Mouse (Mus musculus) large intestine, adult 2 months (tissue): Measurements from ENCODE around the gene Mrm2. TPM values are rescaled to one million over a fixed set of nuclear protein-coding genes. Genes with fewer than 3 reads are reported as not detected.
"Not testable (repeated sequence)": the region's sequence is repeated elsewhere in the genome, so short reads cannot be mapped to it uniquely, and the experiment has no call there.

Experiments
- DNase-seq: peaks from one replicate; pipeline ENCODE4 v3.0.0-alpha.2; 2012; ENCODE audit warnings: low read depth, low spot score
- WGBS: fragments of 180-500 bp; shearing (Covaris S2); methylation state at CpG from one replicate; pipeline ENCODE4 v1.1.7; 2018; 5-methylcytosine and 5-hydroxymethylcytosine counted together
- polyA plus RNA-seq: library from polyadenylated mRNA; depleted of rRNA; stranded (reverse); fragments of >200 nt; gene quantifications from 2 replicates; pipeline ENCODE4 v1.2.3, GENCODE M21; 2012; rRNA removed

Gene Mrm2
- 7.6 and 8.3 TPM in 2 replicates for polyA plus RNA-seq

DNA sequence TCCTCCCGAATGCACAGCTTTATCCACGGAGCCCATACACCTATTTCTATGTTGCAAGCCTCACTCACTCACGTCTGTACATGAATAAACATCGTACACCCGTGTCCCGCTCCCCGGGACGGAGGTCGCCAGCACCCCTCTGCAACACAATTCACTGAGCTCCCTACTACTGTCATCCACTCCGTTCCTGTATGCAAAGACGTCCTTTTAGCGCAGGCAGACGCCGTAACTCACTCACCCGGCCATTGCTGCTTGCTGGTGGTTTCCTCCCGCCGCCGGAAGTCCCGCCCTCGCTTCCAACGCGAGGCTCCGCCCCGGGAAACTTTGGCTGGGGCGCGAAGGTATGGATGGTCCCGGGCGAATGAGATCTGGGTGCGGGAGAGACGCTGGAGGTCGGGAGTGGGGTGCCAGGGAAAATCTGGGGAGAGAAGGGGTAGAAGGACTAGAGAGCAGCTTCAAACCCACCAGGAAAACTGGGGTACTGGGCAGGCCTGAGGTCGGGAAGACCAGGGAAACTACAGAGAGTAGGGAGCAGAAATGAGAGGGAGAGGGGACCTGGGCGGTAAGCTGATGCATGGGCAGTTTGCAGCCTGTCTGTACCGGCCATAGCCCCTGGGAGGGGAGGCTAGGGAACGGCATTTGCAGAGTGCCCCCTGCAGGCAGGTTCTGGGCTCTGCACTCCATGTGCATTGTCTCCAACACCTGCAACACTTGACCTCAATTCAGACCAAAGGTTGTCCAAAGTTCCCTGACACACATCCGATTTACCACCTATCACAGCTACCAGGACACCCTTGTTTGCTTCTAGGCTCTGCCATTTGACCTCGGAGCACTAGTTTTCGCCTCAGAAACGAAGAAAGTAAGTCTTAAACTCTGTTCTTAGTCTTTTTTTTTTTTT lies at the start of gene Mrm2:
Mrm2 (minus strand) TSS at position 284 of the 898 bp plus-strand sequence.
- 1% methylated on average over 39 of the region's 39 CpGs for WGBS
- peak; percentile 51 for DNase-seq

DNA sequence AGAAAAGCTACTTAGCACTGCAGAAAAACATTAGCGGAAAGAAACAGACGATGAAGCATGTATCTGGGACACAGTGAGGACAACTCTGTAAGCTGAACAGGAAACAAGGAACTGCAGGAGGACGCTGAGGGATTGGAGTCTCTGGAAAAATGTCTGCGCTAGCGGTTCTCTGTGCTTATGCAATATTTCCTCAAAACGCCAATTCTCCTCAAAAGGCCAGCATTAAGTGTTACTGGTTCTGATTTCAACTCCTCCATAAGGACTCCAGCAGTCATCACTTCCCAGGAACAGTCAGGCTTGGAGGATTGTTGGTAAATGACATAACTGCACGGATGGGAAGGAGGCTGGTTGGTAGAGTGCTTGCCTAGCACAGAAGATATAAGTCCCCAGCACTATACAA lies 49.5 kb upstream of the Mrm2 start:
- no peak for DNase-seq
- 85% methylated on average over 7 of the region's 7 CpGs for WGBS

DNA sequence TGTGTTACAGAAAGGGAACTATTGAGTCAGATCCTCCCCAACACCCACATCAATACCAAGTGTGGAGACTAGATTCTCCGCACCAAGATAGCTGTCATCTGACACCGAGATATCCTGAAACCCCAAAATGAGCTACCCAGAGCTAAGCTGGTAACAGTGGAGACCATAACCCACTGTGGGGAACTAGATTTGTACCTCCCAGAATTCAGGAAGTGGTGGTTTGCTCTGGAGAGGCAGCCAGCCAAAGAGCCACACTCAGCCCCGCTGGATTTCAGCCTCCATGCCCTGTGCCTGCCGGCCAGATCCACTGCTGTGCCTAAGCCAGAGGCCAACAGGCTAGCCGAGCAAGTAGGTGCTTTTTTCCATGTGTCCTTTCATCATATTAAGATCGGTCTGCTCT lies 47.6 kb upstream of the Mrm2 start:
- WGBS: 82% methylated on average over 6 of the region's 6 CpGs
- DNase-seq: no peak

DNA sequence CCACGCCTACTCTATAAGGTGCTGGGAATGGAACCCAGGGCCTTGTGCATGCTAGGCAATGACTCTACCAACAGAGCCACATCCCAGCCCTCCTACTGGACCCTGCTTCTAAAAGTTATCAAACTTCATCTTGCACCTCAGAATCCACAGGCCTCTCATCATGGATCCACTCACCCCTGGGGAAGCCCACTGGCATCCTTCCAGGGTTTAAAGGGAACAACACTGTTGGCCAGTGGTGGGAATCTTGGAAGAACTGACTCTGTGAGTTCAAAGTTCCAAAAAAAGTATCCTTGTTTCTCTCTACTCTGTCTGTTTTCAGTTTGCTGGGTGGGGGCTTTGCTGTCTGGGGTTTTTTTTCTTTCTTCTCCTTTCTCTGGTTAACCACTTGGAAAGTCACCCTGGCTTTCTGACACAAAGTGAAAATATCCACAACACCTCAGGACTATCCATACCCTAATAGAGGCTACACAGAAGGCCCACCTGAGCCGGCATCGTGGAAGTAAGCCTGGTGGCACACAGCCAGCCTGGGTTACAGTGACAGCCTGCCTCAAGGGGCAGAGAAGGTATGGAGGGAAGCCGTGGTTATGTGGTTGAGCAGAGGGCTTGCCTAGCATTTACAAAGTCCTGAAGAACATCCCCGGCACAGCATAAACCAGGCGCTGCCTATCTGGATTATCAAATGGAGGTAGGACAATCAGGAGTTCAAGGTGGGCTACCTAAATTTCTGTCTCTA lies 46.6 kb upstream of the Mrm2 start:
- DNase-seq: no peak
- WGBS: 78% methylated on average over 6 of the region's 6 CpGs

DNA sequence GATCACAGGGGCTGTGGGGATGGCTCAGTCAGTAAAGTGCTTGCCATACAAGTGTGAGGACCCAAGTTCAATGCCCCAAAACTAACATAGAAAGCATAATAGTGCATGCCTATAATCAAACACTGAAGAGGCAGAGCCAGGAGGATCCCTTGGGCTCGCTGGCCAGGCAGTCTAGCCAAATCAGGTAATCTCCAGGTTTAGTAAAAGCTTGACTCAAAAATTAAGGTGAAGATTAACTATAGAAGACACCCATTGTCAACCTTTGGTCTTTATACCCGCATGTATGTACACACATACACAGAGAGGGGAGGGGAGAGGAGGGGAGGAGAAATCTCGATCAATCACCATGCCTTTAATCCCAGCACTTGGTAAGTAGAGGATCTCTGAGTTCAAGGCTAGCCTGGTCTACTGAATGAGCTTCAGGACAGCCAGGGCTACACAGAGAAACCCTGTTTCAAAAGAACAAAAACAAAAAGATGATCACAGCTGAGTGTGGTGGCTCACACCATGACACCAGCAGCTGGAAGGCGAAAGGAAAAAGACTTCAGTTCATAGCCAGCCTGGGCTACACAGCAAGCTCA lies 43.6 kb upstream of the Mrm2 start:
- DNase-seq: no peak
- WGBS: 37% methylated on average over 4 of the region's 4 CpGs

DNA sequence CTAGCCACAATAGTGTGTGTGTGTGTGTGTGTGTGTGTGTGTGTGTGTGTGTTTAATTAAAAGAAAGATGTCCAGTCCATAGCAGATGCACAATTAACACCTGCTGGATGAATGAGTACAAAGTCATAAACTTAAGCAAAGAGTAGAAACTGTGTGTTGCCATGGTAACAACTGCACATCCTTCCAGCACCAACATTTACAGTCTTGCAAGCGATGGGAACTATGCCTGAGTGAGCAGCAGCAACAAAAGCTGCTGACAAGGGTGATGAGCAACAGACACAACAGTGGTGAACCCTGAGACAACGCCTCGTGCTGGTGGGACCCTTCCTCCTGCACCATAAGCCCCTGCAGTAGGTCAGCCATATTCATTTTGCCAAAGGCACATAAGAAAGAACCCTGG lies 42.5 kb upstream of the Mrm2 start:
- DNase-seq: no peak
- WGBS: 62% methylated on average over 3 of the region's 3 CpGs

DNA sequence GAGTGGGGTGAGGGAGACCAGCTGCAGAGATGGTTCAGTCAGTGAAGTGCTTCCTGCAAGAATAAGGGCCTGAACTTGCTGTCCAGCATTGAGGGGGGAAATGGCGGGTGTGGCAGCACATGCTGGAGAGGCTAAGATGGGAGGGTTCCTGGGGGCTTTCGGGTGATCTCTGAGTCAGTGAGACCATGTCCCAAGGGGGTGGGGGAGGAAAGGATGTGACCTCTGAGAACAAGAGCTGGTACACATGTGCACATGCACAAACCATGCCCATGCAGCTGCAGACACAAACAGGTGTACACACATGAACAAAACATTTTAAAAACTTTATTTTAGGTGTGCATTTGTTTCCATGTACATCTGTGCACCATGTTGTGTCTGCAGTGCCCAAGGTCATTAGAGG lies 42.0 kb upstream of the Mrm2 start:
- WGBS: 59% methylated on average over 2 of the region's 2 CpGs
- no peak for DNase-seq

DNA sequence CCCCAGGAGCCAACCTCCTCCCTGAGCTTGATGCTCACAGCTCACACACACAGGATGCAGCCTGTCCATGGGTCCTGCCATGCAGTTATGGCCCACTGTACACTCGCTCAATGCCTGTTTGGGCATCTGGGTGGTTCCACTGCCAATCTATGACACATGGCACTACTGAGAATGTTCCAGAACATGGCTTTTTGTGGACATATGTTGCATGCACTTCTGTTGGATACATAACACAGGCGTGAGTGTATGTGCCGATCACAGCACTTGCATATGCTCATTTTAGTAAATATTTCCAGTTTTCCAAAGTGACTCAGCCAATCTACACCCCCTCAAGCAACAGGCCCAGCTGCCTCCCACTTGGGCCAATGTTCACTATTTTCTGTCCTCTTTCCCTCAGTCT lies 40.0 kb upstream of the Mrm2 start:
- no peak for DNase-seq
- 77% methylated on average over 3 of the region's 3 CpGs for WGBS

DNA sequence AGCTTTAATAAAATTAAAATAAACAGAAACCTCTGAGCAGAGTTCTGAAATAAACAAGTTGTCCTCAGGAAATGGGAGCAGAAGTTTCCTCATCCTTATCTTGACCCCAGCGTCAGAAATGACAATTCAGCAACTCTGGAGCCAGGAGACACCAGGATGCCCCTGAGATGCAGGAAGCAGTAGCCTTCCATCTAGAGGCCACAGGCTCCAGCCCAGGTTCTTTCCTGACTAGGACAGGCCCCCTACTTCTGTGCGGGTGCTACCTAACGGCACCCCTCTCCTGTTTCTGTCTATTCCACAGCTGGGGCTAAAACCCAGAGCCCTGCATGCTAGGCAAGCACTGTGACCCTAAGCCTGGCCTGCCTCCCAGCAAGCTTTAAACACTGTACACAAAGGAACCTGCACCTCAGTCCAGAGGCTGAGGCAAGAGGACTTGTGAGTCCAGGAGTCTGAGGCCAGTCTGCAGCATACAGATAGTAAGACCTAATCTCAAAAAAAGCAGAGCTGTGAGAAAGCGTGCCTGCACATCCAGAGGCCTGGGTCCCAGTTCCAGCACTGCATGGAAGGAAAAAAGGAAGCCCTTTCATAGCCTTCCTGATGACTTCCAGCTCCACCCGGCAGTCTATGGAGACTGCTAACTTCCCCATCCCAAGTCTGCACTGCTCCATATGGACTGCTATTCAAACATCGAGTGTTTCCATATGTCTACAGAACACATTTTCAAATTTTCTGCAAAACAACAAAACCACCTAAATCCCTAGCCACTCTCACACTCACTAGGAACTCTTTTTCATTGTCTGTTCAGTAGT lies 39.0 kb upstream of the Mrm2 start:
- WGBS: 66% methylated on average over 6 of the region's 6 CpGs
- DNase-seq: no peak

DNA sequence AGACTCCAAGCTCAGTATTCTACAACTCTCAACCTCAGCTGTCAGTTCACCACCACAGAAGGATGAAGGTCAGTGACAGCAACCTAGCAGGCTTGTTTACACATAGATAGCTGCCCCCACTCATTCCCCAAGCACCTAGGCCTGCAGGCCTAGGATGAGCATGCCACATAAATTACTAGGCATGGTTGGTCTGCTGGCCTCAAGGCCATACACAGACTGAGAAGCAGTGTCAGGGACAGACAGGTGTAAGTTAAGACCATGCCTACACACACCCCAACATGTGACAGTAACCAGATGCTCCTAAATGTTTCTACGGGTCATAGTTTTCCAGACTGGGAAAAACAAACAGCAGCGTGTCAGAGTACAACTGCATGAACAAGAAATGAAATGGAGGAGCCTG lies 37.8 kb upstream of the Mrm2 start:
- WGBS: 50% methylated on average over 2 of the region's 2 CpGs
- no peak for DNase-seq

DNA sequence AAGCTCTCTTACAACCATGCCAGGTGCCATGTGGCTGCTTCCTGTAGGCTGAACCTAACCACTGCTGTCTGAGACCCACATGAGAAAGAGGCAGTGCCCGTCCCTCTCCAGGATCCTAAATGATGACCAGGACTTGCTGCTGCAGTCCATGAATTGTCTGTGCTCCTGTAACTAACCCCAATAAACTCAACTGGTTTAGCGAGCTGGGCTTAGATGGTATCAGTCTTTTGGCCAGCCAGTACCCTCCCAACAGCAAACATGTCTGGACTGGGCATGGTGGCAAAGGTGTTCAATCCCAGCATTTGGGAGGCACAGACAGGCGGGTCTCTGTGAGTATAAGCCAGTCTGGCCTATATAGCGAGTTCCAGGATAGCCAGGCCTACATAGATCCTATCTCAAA lies 37.2 kb upstream of the Mrm2 start:
- 78% methylated on average over 4 of the region's 4 CpGs for WGBS
- no peak for DNase-seq

DNA sequence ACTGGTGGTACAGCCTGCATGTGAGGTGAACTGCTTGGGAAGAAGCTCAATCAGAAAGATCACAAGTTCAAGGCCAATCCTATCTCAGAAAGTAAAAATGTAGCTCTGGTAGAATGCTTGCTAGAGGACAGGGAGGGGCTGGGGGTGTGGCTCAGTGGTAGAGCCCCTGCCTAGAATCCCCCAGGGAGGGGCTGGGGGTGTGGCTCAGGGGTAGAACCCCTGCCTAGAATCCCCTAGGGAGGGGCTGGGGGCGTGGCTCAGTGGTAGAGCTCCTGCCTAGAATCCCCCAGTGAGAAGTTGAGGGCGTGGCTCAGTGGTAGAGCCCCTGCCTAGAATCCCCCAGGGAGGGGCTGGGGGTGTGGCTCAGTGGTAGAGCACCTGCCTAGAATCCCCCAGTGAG lies 36.4 kb upstream of the Mrm2 start:
- 86% methylated on average over 2 of the region's 2 CpGs for WGBS
- DNase-seq: not testable (repeated sequence)

DNA sequence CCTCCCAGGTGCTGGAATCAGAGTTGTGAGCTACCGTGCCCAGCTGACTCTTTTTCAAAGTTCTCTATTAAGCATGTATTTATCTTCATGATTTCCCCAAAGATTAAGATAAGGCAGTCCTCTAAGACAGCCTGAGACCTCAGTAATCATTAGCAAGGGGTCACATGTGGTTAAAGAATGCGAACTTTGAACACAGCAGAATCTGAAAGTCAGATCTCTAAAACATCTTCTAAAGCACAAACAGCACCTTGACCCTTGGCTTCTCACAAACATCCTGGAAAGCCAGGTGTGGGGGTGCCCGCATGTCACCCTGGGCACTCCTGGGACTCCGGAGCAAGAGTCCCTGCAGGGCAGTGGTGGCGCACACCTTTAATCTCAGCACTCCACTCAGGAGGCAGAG lies 32.7 kb upstream of the Mrm2 start:
- 88% methylated on average over 5 of the region's 5 CpGs for WGBS
- no peak for DNase-seq

DNA sequence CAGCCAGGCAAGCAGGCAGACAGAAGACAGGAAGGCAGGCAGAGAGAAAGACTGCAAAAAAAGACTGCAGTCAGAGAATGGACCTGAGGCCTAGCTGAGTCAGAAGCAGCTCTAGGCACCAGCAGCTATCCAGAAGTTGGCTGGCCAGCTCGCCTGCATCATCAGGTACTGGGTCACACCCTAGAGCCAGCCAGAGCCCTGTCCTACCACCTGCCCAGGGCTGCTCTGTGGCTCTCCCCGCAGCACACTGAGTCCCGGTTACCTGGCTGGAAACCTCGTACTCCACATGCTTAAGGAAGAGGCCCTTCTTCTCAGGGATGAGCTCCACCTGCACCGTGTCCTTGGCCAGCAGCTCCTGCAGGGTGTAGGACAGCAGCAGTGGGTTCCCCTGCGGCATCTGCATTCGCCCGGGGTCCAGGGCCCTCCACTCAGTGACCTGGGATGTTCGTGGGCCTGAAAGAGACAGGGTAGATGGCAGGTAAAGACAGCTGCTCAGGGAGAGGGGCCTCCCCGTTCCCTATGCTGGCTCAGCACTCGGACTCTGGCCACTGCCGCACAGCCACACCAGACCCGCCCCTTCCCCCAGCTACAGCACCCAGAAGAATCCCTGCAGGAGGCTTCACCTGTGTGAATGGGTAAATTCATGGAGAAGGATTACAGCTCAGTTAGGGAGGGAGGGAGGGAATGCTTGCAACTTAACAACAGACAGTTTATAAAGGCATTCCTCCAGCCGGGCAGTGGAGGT lies 28.4 kb upstream of the Mrm2 start:
- DNase-seq: no peak
- 67% methylated on average over 14 of the region's 14 CpGs for WGBS

DNA sequence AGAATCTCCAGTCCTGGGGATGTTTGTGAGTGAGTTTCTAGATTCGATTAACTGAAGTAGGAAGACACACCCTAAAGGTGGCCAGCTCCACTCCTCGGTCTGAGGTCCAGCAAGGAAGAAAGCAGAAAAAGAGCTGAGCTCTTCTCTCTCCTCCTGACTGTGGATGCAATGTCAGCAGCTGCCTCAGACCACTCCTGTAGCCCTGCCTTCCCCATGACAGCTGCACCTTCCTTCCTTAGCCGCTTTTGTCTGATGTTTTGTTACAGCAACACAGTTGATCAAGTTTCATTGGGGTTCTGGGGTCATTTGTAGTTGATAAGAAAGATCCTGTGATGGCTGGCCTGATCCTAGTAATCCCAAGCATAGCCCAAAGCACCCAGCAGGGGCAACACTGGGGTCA lies 25.8 kb upstream of the Mrm2 start:
- WGBS: 82% methylated on average over 3 of the region's 3 CpGs
- no peak for DNase-seq

DNA sequence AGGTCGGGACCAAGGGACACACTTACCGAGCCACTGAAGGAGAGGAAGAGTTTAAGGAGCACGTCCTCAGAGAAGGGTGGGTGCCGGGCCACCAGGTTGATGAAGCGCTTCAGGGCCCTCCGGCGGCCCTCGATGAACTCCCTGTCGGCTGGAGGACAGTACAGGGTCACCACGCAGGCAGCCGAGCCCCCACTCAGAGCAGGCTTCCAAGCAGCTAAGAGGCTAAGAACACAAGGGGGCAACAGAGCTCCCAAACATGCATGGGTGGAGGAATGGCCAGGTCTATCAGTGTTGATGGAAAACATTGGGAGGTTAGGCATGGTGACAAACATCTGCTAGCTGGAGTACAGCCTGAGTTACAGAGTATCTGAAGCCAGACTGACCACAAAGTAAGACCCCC lies 24.2 kb upstream of the Mrm2 start:
- WGBS: 89% methylated on average over 11 of the region's 11 CpGs
- DNase-seq: no peak

DNA sequence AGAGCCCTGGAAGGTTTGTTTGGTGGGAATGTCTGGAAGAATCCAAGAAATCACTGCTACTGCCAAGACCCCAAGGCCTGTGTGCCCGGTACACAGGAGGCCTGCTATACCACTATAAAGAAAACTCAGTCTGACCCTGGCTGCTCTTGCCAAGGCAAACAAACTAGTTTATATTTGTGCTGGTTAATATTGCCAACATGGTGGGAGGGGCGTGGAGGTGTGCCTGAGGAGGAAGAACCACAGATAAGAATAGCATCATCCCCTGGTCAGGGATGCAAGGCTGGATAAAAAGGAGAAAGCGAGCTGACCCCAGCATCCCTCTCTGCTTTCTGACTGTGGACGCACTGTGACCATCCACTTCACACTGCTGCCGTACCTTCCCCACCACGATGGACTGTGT lies 20.7 kb upstream of the Mrm2 start:
- 90% methylated on average over 6 of the region's 6 CpGs for WGBS
- DNase-seq: no peak

DNA sequence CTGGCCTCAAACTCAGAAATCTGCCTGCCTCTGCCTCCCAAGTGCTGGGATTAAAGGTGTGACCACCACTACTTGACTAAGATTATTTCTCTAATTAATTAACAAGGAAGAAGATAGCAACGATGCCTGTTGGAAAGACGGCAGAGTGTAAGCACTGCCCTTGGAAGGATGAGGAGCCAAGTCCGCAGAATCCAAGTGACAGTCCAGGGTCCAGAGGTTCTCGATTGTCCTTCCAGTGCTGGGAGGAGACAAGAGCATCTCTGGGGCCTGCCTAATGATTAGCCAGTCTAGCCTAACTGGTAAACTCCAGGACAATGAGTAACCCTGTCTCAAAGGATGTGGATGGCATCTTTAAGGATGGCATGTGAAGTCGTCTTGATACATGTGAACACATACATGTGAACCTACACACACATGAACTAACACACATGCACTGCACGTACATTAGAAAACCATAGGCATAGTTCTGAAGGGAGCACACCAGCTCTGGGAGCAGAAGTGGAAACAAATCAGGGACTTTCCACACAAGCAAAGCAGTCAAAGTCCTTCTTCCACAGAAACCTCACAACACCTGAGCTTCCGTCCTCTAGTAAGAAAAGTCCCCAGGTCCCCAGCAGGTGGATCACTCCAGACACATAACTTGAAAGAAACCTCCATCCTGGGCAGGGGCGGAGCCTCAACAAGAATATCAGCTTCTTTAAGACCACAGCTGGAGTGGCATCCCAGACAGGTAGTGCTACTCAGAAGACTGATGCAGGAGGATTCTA lies 19.2 kb upstream of the Mrm2 start:
- WGBS: 89% methylated on average over 8 of the region's 8 CpGs
- no peak for DNase-seq

DNA sequence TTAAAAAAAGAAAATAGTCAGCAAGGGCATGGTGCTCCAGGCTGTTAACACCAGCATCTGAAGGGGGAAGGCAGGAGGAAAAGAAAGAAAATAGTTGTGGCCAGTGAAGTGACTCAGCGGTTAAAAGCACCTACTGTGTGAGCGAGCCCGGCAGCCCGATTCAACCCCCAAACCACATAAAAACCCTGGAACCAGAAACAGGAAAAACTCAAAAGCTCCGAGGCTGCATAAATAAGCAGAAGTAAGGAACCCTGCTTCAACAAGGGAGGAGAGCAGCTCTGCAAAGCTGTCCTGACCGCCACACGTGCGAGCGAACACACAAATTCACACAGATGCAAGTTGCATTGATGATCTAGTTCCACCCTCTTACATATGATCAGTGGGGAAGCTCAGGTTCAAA lies 18.2 kb upstream of the Mrm2 start:
- no peak for DNase-seq
- WGBS: 91% methylated on average over 9 of the region's 9 CpGs
